Mouse (Mus musculus) heart, adult 8-10 months (tissue): Measurements from ENCODE around the gene Crls1. TPM values are rescaled to one million over a fixed set of nuclear protein-coding genes. Genes with fewer than 3 reads are reported as not detected.

Source experiments
- DNase-seq: peaks from one replicate; pipeline ENCODE4 v3.0.0; 2022; ENCODE audit warnings: low spot score
- total RNA-seq, 4 experiments: library from RNA; stranded (reverse); gene quantifications; 2 replicates each; pipeline ENCODE4 v1.2.4; 2022

Gene Crls1
- total RNA-seq, 4 experiments from 2014 or later, result 18.9 to 23.1 (median 20.9) TPM

- DNase-seq, result no peak
These were observed 38.0 kb downstream of the Crls1 start for GRCm38 (mm10) chr2:132884303-132884967.

GRCm38 (mm10) chr2:132885312-132885711, 38.8 kb downstream of the Crls1 start:
- DNase-seq, result no peak

GRCm38 (mm10) chr2:132893826-132894225, 47.4 kb downstream of the Crls1 start:
- no peak for DNase-seq

DNA sequence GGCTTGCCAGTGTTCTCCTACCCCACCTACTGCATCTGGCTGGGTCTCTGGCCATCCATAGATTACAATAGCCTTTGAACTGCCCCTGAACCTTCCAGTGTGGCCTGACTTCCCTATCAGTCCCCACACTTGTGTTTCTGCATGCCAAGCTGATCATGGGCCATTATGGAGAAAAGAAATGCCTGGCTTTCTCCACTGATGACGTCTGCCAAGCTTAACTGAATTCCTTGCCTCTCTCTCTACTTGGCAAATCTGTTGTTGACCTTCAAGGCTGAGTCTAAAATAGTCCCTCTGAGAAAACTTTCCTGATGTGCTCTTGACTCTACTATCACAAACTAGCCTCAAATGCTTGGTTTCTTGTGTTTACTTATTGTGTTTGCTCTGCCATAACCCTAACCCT, 51.7 kb downstream of the Crls1 start:
- DNase-seq, result no peak

DNA sequence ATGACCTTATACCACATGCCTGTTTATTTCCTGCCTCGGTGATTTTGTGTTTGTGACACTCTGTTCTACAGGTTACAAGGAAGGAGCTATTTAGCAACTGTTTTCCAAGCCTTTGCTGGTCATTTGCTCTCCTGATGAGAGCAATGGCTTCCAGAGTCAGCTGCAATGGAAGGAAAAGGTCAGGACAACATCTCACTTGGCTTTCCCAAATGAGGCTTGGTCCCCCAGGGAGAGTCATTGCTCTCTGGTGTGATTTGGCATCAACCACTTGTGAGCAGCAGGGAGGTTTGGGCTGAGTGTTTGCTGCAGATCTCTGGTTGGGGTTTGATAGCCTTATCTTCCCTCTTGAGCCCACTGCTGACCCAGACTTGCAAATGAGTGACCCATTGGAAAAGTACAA, 54.1 kb downstream of the Crls1 start:
- DNase-seq, result no peak

DNA sequence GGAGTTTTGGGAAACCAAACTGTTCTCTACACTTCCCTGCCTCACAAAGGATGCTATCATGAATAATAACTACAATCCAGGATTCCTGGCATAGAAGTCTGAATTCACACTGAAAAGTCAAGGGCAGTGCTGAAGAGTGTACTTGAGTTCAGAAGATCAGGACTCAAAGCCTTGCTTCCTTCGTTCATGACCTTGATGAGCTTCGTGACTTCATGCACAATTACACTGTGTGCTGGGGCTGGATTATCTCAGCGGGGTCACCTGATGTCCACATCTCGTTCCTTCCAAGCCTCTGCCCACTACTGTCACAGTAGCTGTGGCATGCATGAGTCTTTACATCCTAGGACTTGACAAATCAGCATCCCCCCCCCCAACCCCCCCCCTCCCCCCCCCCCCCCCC, 55.2 kb downstream of the Crls1 start:
- no peak for DNase-seq

GRCm38 (mm10) chr2:132902056-132902455, 55.6 kb downstream of the Crls1 start:
- no peak for DNase-seq

DNA sequence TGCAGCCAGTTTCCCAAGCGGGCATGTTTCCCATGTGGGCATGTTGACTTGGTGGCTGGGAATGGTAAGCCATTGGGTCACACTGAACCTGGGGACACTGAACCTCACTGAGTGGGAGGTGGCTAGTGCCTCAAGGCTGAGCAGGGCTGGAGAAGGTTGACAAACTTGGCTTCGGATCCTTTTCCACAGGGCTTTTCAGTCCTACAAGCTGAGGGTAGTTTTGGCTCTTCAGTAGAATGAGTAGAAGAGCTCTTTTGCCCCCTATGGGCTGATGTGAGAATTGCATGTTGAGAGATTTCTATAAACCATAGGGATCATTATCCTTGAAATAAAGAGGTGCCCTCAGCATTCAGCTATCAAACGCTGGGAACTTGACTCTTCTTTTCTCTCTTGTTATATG, 57.0 kb downstream of the Crls1 start:
- peak; percentile 45 for DNase-seq

GRCm38 (mm10) chr2:132904961-132905360, 58.5 kb downstream of the Crls1 start:
- DNase-seq, result no peak

DNA sequence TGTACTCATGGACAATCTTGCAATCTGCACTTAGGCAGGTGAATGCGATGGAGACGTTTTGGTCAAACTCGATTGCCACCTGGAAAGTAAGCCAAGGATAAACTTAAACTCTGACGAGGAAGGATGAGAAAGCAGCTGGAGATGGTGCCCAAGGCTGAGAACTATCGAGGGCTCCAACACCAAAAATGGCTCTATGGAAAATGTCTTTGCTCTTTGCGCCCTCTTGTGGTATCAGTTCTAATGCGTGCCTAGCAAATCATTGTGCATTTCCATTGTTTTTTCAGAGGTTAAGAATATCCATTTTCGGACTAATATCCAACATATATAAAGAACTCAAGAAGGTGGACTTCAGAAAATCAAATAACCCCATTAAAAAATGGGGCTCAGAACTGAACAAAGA, 60.3 kb downstream of the Crls1 start:
- DNase-seq, result peak; percentile 24

- DNase-seq, result no peak
These were observed 68.3 kb downstream of the Crls1 start for GRCm38 (mm10) chr2:132914785-132915184.

Other genes starting within 250 kb of the Crls1 start
- gene Shld1, start 159.7 kb upstream of the Crls1 start, total RNA-seq, result 10 to 100 TPM; 30.4 to 74.1 (median 46.7) TPM
- 1 to 10 TPM in 2 of 4 experiments, under 1 TPM in 2; 0.49 to 1.1 (median 0.78) TPM for gene Chgb, start 65.4 kb upstream of the Crls1 start, total RNA-seq
- gene Trmt6, start 30.6 kb upstream of the Crls1 start, total RNA-seq, result 1 to 10 TPM; 5.2 to 6.9 (median 6.4) TPM
- 1 to 10 TPM; 2.5 to 3.1 (median 2.6) TPM for gene Mcm8, start 30.5 kb upstream of the Crls1 start, total RNA-seq
- 1 to 10 TPM; 3.5 to 9.4 (median 5.5) TPM for gene Lrrn4, start 34.2 kb downstream of the Crls1 start, total RNA-seq
- not detected for gene Fermt1, start 99.2 kb downstream of the Crls1 start, total RNA-seq